Mouse (Mus musculus): ENCODE data around the gene C1qtnf3. TPM values are rescaled to one million over a fixed set of nuclear protein-coding genes. Genes with fewer than 3 reads are reported as not detected.
A peak's percentile ranks its signal among the peaks of the same experiment; 100 is the strongest.

The C1qtnf3 gene
- polyA plus RNA-seq (2015; fragmentation: Nextera tagmentation; extraction: Ambion mirVana) = 20.1 and 24.0 TPM in 2 replicates

GRCm38 (mm10) chr15:10951951-10952759, at the start of gene C1qtnf3:
C1qtnf3 (plus strand) TSS chr15:10952332.
- Histone ChIP-seq H3K9me3 (replicated peaks; ENCODE audit: low read length) (no peaks in the 10 kb centered on the region), H3K9ac (ENCODE audit: low read depth, low read length) (no peak within 1 kb of the TSS), H3K27me3 (ENCODE audit: insufficient read depth, low read length) (no peaks in the 10 kb centered on the region), H3K4me2 (ENCODE audit: low read length) (peak within 1 kb of the TSS; percentile 27), H3K4me1 (replicated peaks; ENCODE audit: insufficient read depth, low read length) (peaks cover 16% of the 10 kb centered on the region; the same call in 1 of the 2 replicates), H3K27ac (peak within 1 kb of the TSS; percentile 76), H3K36me3 (ENCODE audit: insufficient read depth, low read length) (no peaks in the 10 kb centered on the region), H3K4me3 (replicated peaks; ENCODE audit: low read depth, low read length) (no peak within 1 kb of the TSS)
- DNase-seq (ENCODE audit: low spot score) (peak; percentile 64), ATAC-seq (replicated peaks; ENCODE audit: low FRiP score, low read depth) (no peak)
- 36% methylated on average over 23 of the region's 23 CpGs for WGBS
- no peak for TF ChIP-seq CTCF (IDR thresholded peaks at IDR 0.05; ENCODE audit: low read depth)

- no peak overlapping the region for H3K4me3 ChIP-seq (replicated peaks; ENCODE audit: low read depth, low read length)
- ATAC-seq (replicated peaks; ENCODE audit: low FRiP score, low read depth) (no peak), DNase-seq (ENCODE audit: low spot score) (no peak)
- H3K9me3 ChIP-seq (replicated peaks; ENCODE audit: low read length) = no peaks in the 10 kb centered on the region
- no peak for TF ChIP-seq CTCF (IDR thresholded peaks at IDR 0.05; ENCODE audit: low read depth)
- no peaks in the 10 kb centered on the region for H3K27me3 ChIP-seq (ENCODE audit: insufficient read depth, low read length)
- no peak overlapping the region for H3K4me2 ChIP-seq (ENCODE audit: low read length)
- no peaks in the 10 kb centered on the region for H3K36me3 ChIP-seq (ENCODE audit: insufficient read depth, low read length)
- WGBS = 64% methylated on average over 4 of the region's 4 CpGs
- H3K9ac ChIP-seq (ENCODE audit: low read depth, low read length) = no peak overlapping the region
- H3K27ac ChIP-seq = no peak overlapping the region
- H3K4me1 ChIP-seq (replicated peaks; ENCODE audit: insufficient read depth, low read length) = peaks cover 4% of the 10 kb centered on the region; the same call in 1 of the 2 replicates
Measured at GRCm38 (mm10) chr15:10902360-10902759, 49.8 kb upstream of the C1qtnf3 start.

- Histone ChIP-seq H3K9me3 (replicated peaks; ENCODE audit: low read length) (no peaks in the 10 kb centered on the region), H3K27me3 (ENCODE audit: insufficient read depth, low read length) (no peaks in the 10 kb centered on the region), H3K4me3 (replicated peaks; ENCODE audit: low read depth, low read length) (no peak overlapping the region), H3K9ac (ENCODE audit: low read depth, low read length) (no peak overlapping the region), H3K4me2 (ENCODE audit: low read length) (no peak overlapping the region), H3K27ac (no peak overlapping the region), H3K4me1 (replicated peaks; ENCODE audit: insufficient read depth, low read length) (no peaks in the 10 kb centered on the region), H3K36me3 (ENCODE audit: insufficient read depth, low read length) (no peaks in the 10 kb centered on the region)
- TF ChIP-seq CTCF (IDR thresholded peaks at IDR 0.05; ENCODE audit: low read depth) = no peak
- DNase-seq (ENCODE audit: low spot score) = no peak
- no peak for ATAC-seq (replicated peaks; ENCODE audit: low FRiP score, low read depth)
- 84% methylated on average over 4 of the region's 4 CpGs for WGBS
Measured at GRCm38 (mm10) chr15:10916611-10917311, 35.4 kb upstream of the C1qtnf3 start.

- no peak overlapping the region for H3K9ac ChIP-seq (ENCODE audit: low read depth, low read length)
- DNase-seq (ENCODE audit: low spot score) (no peak), ATAC-seq (replicated peaks; ENCODE audit: low FRiP score, low read depth) (no peak)
- no peak overlapping the region for H3K4me2 ChIP-seq (ENCODE audit: low read length)
- no peak for TF ChIP-seq CTCF (IDR thresholded peaks at IDR 0.05; ENCODE audit: low read depth)
- no peaks in the 10 kb centered on the region for H3K9me3 ChIP-seq (replicated peaks; ENCODE audit: low read length)
- H3K27me3 ChIP-seq (ENCODE audit: insufficient read depth, low read length) = no peaks in the 10 kb centered on the region
- no peak overlapping the region for H3K27ac ChIP-seq
- no peaks in the 10 kb centered on the region for H3K4me1 ChIP-seq (replicated peaks; ENCODE audit: insufficient read depth, low read length)
- no peaks in the 10 kb centered on the region for H3K36me3 ChIP-seq (ENCODE audit: insufficient read depth, low read length)
- WGBS = 96% methylated on average over 3 of the region's 3 CpGs
- H3K4me3 ChIP-seq (replicated peaks; ENCODE audit: low read depth, low read length) = no peak overlapping the region
Measured at GRCm38 (mm10) chr15:10917312-10917660, 34.8 kb upstream of the C1qtnf3 start.

DNA sequence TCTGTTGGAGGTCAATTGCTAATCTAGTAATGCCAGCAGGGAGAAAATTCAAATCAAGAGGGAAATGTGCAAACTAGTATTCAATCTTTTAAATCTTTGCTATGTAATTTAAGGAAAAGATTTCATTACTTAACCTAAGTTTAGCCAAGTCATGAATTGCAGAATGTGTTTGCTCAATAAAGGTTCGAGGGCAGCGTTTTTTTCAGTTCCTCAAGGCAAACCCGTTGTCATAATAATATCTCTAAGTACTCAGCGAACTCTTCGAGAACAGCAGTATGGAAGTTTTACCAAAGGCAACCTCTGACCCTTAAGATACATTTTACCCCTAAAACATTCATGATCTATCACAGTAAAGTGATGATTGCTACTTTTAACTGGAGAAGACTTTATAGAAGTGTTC, 31.9 kb upstream of the C1qtnf3 start:
- ATAC-seq (replicated peaks; ENCODE audit: low FRiP score, low read depth) (no peak), DNase-seq (ENCODE audit: low spot score) (no peak)
- H3K36me3 ChIP-seq (ENCODE audit: insufficient read depth, low read length) = no peaks in the 10 kb centered on the region
- no peaks in the 10 kb centered on the region for H3K4me1 ChIP-seq (replicated peaks; ENCODE audit: insufficient read depth, low read length)
- no peaks in the 10 kb centered on the region for H3K27me3 ChIP-seq (ENCODE audit: insufficient read depth, low read length)
- 66% methylated on average over 5 of the region's 5 CpGs for WGBS
- TF ChIP-seq CTCF (IDR thresholded peaks at IDR 0.05; ENCODE audit: low read depth) = no peak
- H3K27ac ChIP-seq = no peak overlapping the region
- H3K9ac ChIP-seq (ENCODE audit: low read depth, low read length) = no peak overlapping the region
- no peak overlapping the region for H3K4me2 ChIP-seq (ENCODE audit: low read length)
- no peak overlapping the region for H3K4me3 ChIP-seq (replicated peaks; ENCODE audit: low read depth, low read length)
- no peaks in the 10 kb centered on the region for H3K9me3 ChIP-seq (replicated peaks; ENCODE audit: low read length)

- TF ChIP-seq CTCF (IDR thresholded peaks at IDR 0.05; ENCODE audit: low read depth) = peak; percentile 76
- Histone ChIP-seq H3K9me3 (replicated peaks; ENCODE audit: low read length) (no peaks in the 10 kb centered on the region), H3K4me3 (replicated peaks; ENCODE audit: low read depth, low read length) (no peak overlapping the region), H3K27me3 (ENCODE audit: insufficient read depth, low read length) (no peaks in the 10 kb centered on the region), H3K9ac (ENCODE audit: low read depth, low read length) (no peak overlapping the region), H3K27ac (no peak overlapping the region), H3K4me1 (replicated peaks; ENCODE audit: insufficient read depth, low read length) (no peaks in the 10 kb centered on the region), H3K36me3 (ENCODE audit: insufficient read depth, low read length) (no peaks in the 10 kb centered on the region), H3K4me2 (ENCODE audit: low read length) (no peak overlapping the region)
- WGBS = 21% methylated on average over 4 of the region's 4 CpGs
- DNase-seq (ENCODE audit: low spot score) (peak; percentile 76), ATAC-seq (replicated peaks; ENCODE audit: low FRiP score, low read depth) (no peak)
Measured at GRCm38 (mm10) chr15:10921064-10921463, 31.1 kb upstream of the C1qtnf3 start.
